Mouse (Mus musculus) WW6 (cell line): ENCODE results near the gene Sec22b.

Source experiments
- DNase-seq: peaks from one replicate; pipeline ENCODE4 v3.0.0-alpha.2; 2013; ENCODE audit warnings: low read depth, low spot score

Sec22b gene

GRCm38 (mm10) chr3:97939626-97940510 lies 38.9 kb downstream of the Sec22b start:
- no peak for DNase-seq

GRCm38 (mm10) chr3:97940511-97941204 lies 39.7 kb downstream of the Sec22b start:
- no peak for DNase-seq

DNA sequence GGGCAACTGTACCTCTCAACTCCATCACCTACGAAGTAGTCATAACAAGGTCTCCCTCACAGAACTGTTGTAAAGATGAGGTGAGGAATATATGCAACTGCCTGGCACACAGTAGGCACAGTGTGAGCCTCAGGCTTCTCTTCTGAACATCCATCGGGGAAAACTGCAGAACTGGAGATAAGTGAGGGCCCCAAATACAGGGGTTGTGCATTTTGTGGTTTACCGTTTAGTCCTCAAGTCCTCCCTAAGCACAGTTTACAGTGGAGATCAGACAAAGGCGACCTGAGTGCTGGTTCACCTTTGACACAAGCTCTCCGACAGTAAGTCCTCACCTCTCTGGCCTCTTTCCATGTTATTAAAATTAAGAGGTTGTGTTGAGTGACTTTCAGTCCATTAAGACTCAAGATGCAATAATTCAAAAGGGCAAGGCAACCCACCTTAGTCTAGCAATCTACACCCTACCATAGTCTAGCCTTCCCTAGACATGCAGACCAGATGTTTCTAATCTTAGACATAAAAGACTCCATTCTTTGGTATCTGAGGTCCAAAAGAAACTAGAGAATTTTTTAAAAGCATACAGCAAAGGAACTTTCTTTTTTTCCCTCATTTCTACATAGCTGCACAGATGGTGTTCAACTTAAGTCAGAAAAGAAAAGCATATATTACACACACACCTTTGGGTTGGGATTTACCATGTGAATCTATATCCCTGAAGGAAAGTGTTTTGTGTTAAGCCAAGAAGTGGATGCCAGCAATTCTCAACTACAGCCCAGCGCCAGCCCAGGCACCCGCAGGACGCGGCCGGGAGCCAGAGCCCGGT lies 40.7 kb downstream of the Sec22b start:
- no peak for DNase-seq

- no peak for DNase-seq
These were observed 41.4 kb downstream of the Sec22b start for GRCm38 (mm10) chr3:97942260-97942950.

GRCm38 (mm10) chr3:97944462-97944861 lies 43.5 kb downstream of the Sec22b start:
- no peak for DNase-seq

DNA sequence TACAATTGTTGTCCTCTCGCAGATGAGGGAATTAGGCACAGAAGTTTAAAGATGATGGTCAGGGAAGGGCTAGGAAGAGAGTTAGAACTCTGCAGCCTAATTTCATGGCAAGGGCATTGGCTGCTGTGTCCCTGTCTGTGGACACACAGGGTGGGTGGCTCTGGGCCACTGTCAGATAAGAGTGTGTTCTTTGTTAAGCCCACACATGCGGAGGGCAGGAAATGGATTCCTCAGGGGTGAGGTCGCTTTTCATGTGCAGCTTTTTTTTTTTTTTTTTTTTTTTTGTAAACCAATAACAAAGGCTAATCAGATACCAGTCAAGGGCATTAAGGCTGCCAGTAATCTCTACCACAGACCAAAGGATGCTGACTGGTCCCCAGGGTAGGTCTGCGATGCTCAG lies 45.4 kb downstream of the Sec22b start:
- DNase-seq, result no peak

- no peak for DNase-seq
These were observed 47.5 kb downstream of the Sec22b start for GRCm38 (mm10) chr3:97948518-97948917.

DNA sequence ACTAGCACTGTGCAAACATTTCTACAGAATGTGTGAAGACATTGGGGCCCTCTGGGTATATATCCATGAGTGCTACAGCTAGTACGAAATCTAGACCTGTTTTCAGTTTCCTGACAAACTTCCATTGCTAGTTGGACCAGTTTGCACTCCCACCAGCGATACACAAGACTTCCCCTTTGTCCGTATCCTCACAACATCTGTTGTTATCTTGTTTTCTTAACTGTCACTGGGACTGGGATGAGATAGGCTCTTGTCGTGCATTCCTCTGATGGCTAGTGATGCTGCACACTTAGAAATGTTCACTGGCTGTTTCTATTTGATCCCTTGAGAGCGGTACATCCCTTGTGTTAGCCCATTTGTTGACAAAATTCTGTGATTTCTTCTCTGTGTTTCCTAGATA lies 49.0 kb downstream of the Sec22b start:
- DNase-seq, result no peak

DNA sequence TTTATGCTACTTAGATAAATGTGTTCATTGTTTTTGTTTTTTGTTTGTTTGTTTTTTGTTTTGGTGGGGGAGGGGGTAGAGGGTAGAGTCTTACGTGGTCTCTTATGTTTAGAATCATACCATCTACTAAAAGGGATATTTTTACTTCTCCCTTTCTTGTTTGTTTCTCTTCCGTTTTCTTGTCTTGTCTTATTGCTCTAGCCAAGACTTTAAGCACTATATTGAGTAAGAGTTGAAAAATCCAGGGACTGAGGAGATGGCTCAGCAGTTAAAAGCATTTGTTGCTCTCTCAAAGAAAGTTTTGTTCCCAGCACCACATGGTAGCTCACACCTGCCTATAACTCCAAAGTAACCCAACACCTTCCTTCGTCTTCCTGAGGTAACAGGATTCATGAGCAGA lies 50.1 kb downstream of the Sec22b start:
- no peak for DNase-seq

DNA sequence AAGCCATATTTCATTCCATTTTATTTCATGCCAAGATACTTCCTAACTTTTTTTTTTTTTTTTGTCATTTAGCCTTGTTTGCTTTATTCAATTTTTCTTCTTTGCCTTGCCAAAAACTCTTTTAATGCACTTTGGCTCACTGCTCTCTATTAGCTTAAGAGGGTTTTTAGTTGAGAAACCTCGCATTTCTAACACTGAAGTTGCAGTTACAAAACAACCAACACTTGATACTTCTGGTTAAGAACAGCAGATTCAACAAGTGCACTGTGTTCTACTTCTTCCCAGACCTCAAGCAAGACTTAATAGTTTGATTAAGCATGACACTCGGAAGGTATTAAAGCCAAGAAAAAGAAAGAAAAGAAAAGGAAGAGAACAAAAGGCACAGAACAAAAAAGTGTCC lies 52.2 kb downstream of the Sec22b start:
- DNase-seq, result no peak

GRCm38 (mm10) chr3:97956322-97956721 lies 55.3 kb downstream of the Sec22b start:
- DNase-seq, result no peak

DNA sequence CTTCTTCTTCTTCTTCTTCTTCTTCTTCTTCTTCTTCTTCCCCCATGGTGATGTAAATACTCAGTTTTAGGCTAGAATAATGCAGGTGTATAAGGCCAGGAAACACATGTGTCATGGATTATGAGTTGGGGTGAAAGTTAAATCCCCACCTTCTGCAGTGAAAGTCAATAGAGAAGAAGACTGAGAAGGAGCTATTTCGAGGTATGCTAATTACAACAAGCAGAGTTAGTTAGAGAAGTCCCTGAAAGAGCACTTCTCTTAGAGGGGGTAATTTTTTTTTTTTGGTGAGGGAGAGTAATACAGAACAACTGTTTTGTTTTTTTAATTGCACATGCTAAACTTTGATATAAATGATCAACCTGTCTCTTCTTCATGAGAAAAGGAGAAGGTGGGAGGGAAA lies 55.9 kb downstream of the Sec22b start:
- DNase-seq, result no peak

GRCm38 (mm10) chr3:97960783-97961594 lies 60.0 kb downstream of the Sec22b start:
- no peak for DNase-seq

- no peak for DNase-seq
These were observed 61.0 kb downstream of the Sec22b start for GRCm38 (mm10) chr3:97961962-97962361.

DNA sequence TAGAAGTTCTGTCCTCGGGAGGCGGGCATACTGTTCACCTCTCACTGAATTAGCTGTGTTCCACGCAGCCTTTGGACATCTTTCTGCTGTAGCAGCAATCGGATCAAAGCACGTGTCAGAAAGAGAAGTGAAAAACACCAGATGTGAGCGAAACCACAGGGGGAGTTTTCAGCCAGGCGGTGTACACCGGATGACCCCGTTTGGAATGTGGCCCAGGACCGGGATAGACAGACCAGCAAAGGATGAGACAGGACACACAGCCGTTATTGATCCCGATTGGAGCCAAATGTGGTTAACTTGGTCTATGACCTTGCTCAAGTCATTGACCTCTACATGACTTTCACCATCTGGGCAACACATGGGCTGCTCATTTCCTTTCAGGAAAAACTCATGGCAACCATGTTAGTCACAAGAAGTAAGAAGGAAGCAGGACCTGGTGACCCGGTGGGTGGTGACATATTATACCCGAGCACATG lies 63.9 kb downstream of the Sec22b start:
- no peak for DNase-seq

DNA sequence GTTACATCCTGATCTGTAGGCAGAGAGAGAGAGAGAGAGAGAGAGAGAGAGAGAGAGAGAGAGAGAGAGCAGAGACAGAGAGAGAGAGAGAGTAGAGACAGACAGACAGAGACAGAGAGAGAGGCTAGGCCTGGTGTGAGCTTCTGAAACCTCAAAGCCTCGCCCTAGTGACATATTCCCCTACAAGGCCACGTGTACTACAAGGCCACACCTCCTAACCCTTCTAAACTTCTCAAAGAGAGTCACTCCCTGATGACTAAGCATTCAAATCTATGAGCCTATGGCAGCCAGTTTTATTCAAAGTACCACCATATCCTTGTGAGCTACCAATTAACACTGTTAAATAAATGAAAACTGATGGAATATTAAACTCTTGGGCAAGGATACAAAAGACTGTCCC lies 66.6 kb downstream of the Sec22b start:
- DNase-seq, result no peak

GRCm38 (mm10) chr3:97968191-97968590 lies 67.2 kb downstream of the Sec22b start:
- no peak for DNase-seq

GRCm38 (mm10) chr3:97969019-97969418 lies 68.0 kb downstream of the Sec22b start:
- DNase-seq, result no peak

DNA sequence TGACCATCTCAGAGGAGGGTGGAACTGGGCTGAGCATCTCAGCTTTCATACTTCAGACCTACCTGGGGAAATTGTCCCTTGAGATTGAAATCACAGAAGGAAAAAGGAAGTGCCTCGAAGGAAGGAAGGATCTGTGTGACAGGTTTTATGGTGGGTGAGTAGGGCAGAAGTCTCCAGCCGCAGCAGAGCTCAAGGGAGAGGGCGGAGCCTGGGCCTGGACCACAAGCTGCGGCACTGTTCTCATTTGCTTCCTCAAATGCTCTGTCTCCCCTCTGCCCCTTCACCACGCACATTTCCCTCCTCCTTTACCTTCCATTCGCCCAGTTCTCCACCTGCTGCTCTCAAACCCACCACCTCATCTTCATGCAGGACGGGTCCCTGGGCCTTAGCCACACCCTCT lies 70.1 kb downstream of the Sec22b start:
- no peak for DNase-seq

GRCm38 (mm10) chr3:97972200-97972599 lies 71.2 kb downstream of the Sec22b start:
- DNase-seq, result no peak

DNA sequence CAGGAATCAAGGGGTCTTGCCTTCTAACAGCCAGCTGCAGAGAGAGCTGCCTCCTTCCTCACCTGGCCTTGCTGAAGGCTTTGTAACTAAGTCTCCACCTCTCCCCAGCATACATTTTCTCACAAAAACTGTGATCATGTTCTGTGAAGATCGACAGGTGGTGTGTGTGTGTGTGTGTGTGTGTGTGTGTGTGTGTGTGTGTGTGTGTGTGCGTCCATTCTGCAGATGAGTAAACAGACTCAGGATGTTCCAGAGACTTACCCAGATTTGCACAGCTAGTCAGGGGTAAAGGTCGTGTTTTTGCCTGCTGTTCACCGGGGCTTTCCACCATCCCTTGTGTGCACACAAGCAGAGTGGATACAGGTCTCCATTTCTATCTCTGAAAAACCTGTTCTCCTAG lies 71.7 kb downstream of the Sec22b start:
- DNase-seq, result no peak
